Mouse (Mus musculus) lung, embryonic 16.5 days (tissue): ENCODE results near the gene Dleu7. TPM values are rescaled to one million over a fixed set of nuclear protein-coding genes. Genes with fewer than 3 reads are reported as not detected.

Source experiments
- ATAC-seq: fragments of 200-750 bp; cut with Nextera tagmentation; 2 replicates; pipeline ENCODE4 v1.8.0; 2017; ENCODE audit warnings: low read depth, mild to moderate bottlenecking, moderate library complexity
- H3K27ac ChIP-seq: fragments of 300-500 bp; sonication (generic); 2 replicates; pipeline ENCODE4 v1.5.1; 2014; ENCODE audit warnings: mild to moderate bottlenecking, control low read depth, low read length
- H3K27me3 ChIP-seq: fragments of 300-500 bp; sonication (generic); 2 replicates; pipeline ENCODE4 v1.6.1; 2014; ENCODE audit warnings: low read depth, low read length, mixed read lengths; ENCODE audit not compliant: control insufficient read depth, insufficient read depth
- H3K36me3 ChIP-seq: fragments of 300-500 bp; sonication (generic); 2 replicates; pipeline ENCODE4 v1.6.1; 2014; ENCODE audit warnings: low read length; ENCODE audit not compliant: control insufficient read depth, insufficient read depth
- H3K4me1 ChIP-seq: fragments of 300-500 bp; sonication (generic); replicated peaks from 2 replicates; pipeline ENCODE4 v1.6.1; 2014; ENCODE audit warnings: low read length, mixed read lengths; ENCODE audit not compliant: control insufficient read depth, insufficient read depth
- H3K4me2 ChIP-seq: fragments of 300-500 bp; sonication (generic); 2 replicates; pipeline ENCODE4 v1.6.1; 2014; ENCODE audit warnings: low read depth, low read length, control low read depth
- H3K4me3 ChIP-seq: fragments of 300-500 bp; sonication (generic); 2 replicates; pipeline ENCODE4 v1.5.1; 2014; ENCODE audit warnings: mild to moderate bottlenecking, low read length, control low read depth
- H3K9ac ChIP-seq: fragments of 300-500 bp; sonication (generic); 2 replicates; pipeline ENCODE4 v1.6.1; 2014; ENCODE audit warnings: low read length, control low read depth
- H3K9me3 ChIP-seq: fragments of 300-500 bp; sonication (generic); 2 replicates; pipeline ENCODE4 v1.6.1; 2016; ENCODE audit warnings: low read length; ENCODE audit not compliant: control insufficient read depth
- WGBS: fragments of 180-500 bp; shearing (Covaris S2); extraction: QIAGEN DNeasy Blood & Tissue Kit; methylation state at CpG from one replicate; pipeline ENCODE4 v1.1.7; 2014; 5-methylcytosine and 5-hydroxymethylcytosine counted together
- polyA plus RNA-seq: library from polyadenylated mRNA; unstranded; fragments of >200 nt; fragmentation: Nextera tagmentation; extraction: Ambion mirVana; gene quantifications from 2 replicates; pipeline ENCODE4 v1.2.1, GENCODE M21; 2015

Gene Dleu7
- polyA plus RNA-seq, 1 experiment from 2014 or later, result 0.60 TPM

- H3K4me2 ChIP-seq, result no peak overlapping the region
- H3K4me3 ChIP-seq, result no peak overlapping the region
- H3K4me1 ChIP-seq, result peaks cover 3% of the 10 kb centered on the region
- no peak for ATAC-seq
- no peaks in the 10 kb centered on the region for H3K9me3 ChIP-seq
- no peaks in the 10 kb centered on the region for H3K27me3 ChIP-seq
- H3K27ac ChIP-seq, result no peak overlapping the region
- WGBS, result 78% methylated on average over 1 of the region's 1 CpGs
- no peaks in the 10 kb centered on the region for H3K36me3 ChIP-seq
- H3K9ac ChIP-seq, result no peak overlapping the region
These were observed 6.0 kb upstream of the Dleu7 start for GRCm38 (mm10) chr14:62298808-62299207.

DNA sequence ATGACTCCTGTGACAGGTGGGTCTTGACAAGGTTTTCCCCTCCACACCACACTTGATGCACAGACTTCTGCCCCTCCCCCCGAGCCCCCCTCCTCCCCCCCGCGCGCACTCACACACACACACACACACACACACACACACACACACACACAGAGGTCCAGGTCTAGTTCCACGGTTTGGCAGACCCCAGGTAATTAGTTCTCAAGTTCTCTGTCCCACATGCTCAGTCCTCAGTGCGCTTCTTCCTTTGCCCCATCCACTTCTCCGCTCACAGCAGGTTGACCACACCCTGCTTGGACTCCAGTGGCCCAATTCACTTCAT, 720 bp downstream of the Dleu7 start:
- Histone ChIP-seq H3K4me1 (peaks cover 10% of the 10 kb centered on the region), H3K27me3 (no peaks in the 10 kb centered on the region), H3K4me3 (peak overlapping the region; percentile 55), H3K27ac (no peak overlapping the region), H3K9me3 (no peaks in the 10 kb centered on the region), H3K4me2 (peak overlapping the region; percentile 100), H3K36me3 (no peaks in the 10 kb centered on the region), H3K9ac (peak overlapping the region; percentile 75)
- 39% methylated on average over 5 of the region's 7 CpGs for WGBS
- no peak for ATAC-seq

GRCm38 (mm10) chr14:62291406-62291987, 1.4 kb downstream of the Dleu7 start:
- Histone ChIP-seq H3K27me3 (no peaks in the 10 kb centered on the region), H3K36me3 (no peaks in the 10 kb centered on the region), H3K4me2 (no peak overlapping the region), H3K4me3 (no peak overlapping the region), H3K27ac (no peak overlapping the region), H3K9ac (no peak overlapping the region), H3K9me3 (no peaks in the 10 kb centered on the region), H3K4me1 (peaks cover 10% of the 10 kb centered on the region)
- WGBS, result 88% methylated on average over 1 of the region's 1 CpGs
- no peak for ATAC-seq

DNA sequence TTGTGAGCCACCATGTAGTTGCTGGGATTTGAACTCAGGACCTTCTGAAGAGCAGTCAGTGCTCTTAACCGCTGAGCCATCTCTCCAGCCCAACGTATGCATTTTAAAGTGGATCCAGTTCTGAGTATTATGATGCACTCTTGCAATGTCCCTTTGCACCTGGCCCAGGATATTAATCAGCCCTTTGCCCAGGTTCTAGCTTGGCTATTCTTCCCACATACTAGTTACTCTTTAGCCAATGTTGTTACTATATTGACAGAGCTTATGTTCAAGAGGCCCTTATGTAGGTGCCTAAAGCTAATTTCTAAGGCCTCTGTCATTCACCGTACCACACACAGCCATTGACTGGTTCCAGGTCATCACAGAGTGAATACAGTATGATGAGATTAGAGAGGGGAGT, 4.1 kb downstream of the Dleu7 start:
- Histone ChIP-seq H3K36me3 (no peaks in the 10 kb centered on the region), H3K4me3 (no peak overlapping the region), H3K27me3 (no peaks in the 10 kb centered on the region), H3K4me2 (no peak overlapping the region), H3K9ac (no peak overlapping the region), H3K27ac (no peak overlapping the region), H3K4me1 (peaks cover 10% of the 10 kb centered on the region), H3K9me3 (no peaks in the 10 kb centered on the region)
- no peak for ATAC-seq
- WGBS, result 72% methylated on average over 3 of the region's 3 CpGs

GRCm38 (mm10) chr14:62282974-62283373, 9.9 kb downstream of the Dleu7 start:
- 68% methylated on average over 2 of the region's 2 CpGs for WGBS
- no peaks in the 10 kb centered on the region for H3K9me3 ChIP-seq

DNA sequence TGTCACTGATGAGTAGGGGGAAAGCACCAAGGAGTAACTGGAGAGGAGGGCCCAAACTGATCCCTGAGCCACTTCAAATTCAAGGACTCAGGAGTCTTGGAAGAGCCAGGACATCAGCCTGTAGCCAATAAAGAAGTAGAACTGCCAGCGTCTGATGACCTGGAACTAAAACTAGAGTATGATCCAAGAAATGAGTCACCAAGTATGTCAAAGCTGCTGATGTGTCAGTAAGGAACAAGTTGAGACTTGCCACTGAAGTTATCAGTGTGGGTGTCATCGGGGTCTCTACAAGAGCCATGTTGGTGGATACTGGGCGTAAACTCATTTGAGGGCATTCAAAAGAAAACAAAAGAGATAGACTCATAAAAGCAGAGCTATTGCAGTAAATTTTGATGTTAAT, 19.2 kb downstream of the Dleu7 start:
- no peak overlapping the region for H3K4me2 ChIP-seq
- H3K27ac ChIP-seq, result no peak overlapping the region
- no peaks in the 10 kb centered on the region for H3K27me3 ChIP-seq
- H3K36me3 ChIP-seq, result no peaks in the 10 kb centered on the region
- H3K9me3 ChIP-seq, result no peaks in the 10 kb centered on the region
- no peak overlapping the region for H3K4me3 ChIP-seq
- H3K4me1 ChIP-seq, result no peaks in the 10 kb centered on the region
- H3K9ac ChIP-seq, result no peak overlapping the region
- WGBS, result 92% methylated on average over 3 of the region's 3 CpGs
- no peak for ATAC-seq

More at GRCm38 (mm10) chr14:62282974-62283373, 9.9 kb downstream of the Dleu7 start:
- Histone ChIP-seq H3K27me3 (no peaks in the 10 kb centered on the region), H3K4me2 (no peak overlapping the region), H3K4me3 (no peak overlapping the region), H3K4me1 (peaks cover 2% of the 10 kb centered on the region; the same call in 1 of the 2 replicates), H3K9ac (no peak overlapping the region), H3K27ac (no peak overlapping the region), H3K36me3 (no peaks in the 10 kb centered on the region)
- no peak for ATAC-seq

- no peaks in the 10 kb centered on the region for H3K9me3 ChIP-seq
- no peak overlapping the region for H3K27ac ChIP-seq
- no peak overlapping the region for H3K9ac ChIP-seq
- 76% methylated on average over 12 of the region's 12 CpGs for WGBS
- H3K4me3 ChIP-seq, result no peak overlapping the region
- H3K4me2 ChIP-seq, result no peak overlapping the region
- no peaks in the 10 kb centered on the region for H3K36me3 ChIP-seq
- ATAC-seq, result no peak
- no peaks in the 10 kb centered on the region for H3K4me1 ChIP-seq
- H3K27me3 ChIP-seq, result no peaks in the 10 kb centered on the region
These were observed 22.0 kb downstream of the Dleu7 start for GRCm38 (mm10) chr14:62270698-62271396.

- Histone ChIP-seq H3K27me3 (no peaks in the 10 kb centered on the region), H3K9ac (no peak overlapping the region), H3K4me2 (no peak overlapping the region), H3K27ac (peak overlapping the region; percentile 68), H3K9me3 (no peaks in the 10 kb centered on the region), H3K4me3 (no peak overlapping the region), H3K4me1 (peaks cover 4% of the 10 kb centered on the region), H3K36me3 (no peaks in the 10 kb centered on the region)
- 38% methylated on average over 10 of the region's 10 CpGs for WGBS
- ATAC-seq, result peak; percentile 89
These were observed 33.8 kb downstream of the Dleu7 start for GRCm38 (mm10) chr14:62258978-62259536.

DNA sequence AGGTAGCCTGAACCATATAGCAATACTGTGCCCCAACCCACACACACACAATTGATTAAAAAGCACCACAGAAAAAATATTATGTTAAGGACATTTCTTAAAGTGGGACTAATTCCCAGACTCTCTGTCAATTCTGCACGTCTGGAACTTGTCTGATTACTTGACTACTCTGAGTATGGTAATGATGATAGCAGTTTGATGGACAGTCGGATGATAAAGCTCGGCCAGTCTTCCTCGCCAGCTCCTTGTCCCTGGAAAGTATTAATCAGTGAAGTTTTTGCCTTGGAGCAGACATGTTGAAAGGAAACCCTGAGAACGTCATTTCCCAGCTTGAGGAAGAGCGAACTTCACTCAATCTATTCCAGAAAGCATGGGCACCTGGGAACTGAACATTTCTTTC, 34.7 kb downstream of the Dleu7 start:
- no peak for ATAC-seq
- no peaks in the 10 kb centered on the region for H3K27me3 ChIP-seq
- H3K9ac ChIP-seq, result no peak overlapping the region
- peaks cover 4% of the 10 kb centered on the region for H3K4me1 ChIP-seq
- no peak overlapping the region for H3K4me3 ChIP-seq
- H3K9me3 ChIP-seq, result no peaks in the 10 kb centered on the region
- 65% methylated on average over 6 of the region's 6 CpGs for WGBS
- H3K4me2 ChIP-seq, result no peak overlapping the region
- H3K36me3 ChIP-seq, result no peaks in the 10 kb centered on the region
- H3K27ac ChIP-seq, result no peak overlapping the region
